Mouse (Mus musculus) testis, adult 2 months (tissue): Measurements from ENCODE around the gene Mitd1. TPM values are rescaled to one million over a fixed set of nuclear protein-coding genes. Genes with fewer than 3 reads are reported as not detected.
A peak's percentile ranks its signal among the peaks of the same experiment; 100 is the strongest.

Source experiments
- H3K27ac ChIP-seq: fragments of 200-500 bp; 2 replicates; pipeline ENCODE4 v1.5.1; 2012; ENCODE audit warnings: low read depth, low read length; ENCODE audit not compliant: control insufficient read depth, insufficient read depth
- H3K27me3 ChIP-seq: fragments of 200-500 bp; 2 replicates; pipeline ENCODE4 v1.6.1; 2012; ENCODE audit warnings: mild to moderate bottlenecking, low read length, moderate library complexity; ENCODE audit not compliant: control insufficient read depth, insufficient read depth
- H3K36me3 ChIP-seq: fragments of 200-500 bp; 2 replicates; pipeline ENCODE4 v1.6.1; 2012; ENCODE audit warnings: mild to moderate bottlenecking, low read length; ENCODE audit not compliant: control insufficient read depth, insufficient read depth
- H3K4me1 ChIP-seq: fragments of 200-500 bp; 2 replicates; pipeline ENCODE4 v1.6.1; 2012; ENCODE audit warnings: low read length; ENCODE audit not compliant: control insufficient read depth, insufficient read depth
- H3K4me3 ChIP-seq: fragments of 200-500 bp; 2 replicates; pipeline ENCODE4 v1.5.1; 2012; ENCODE audit warnings: low read depth, mild to moderate bottlenecking, low read length, moderate library complexity, mixed read lengths; ENCODE audit not compliant: control insufficient read depth
- CTCF ChIP-seq: fragments of 200-500 bp; IDR thresholded peaks from 2 replicates; pipeline ENCODE4 v1.5.1; 2012; ENCODE audit warnings: low read depth, mild to moderate bottlenecking, inconsistent platforms, low read length, moderate library complexity; ENCODE audit not compliant: control insufficient read depth, insufficient read depth, insufficient replicate concordance
- POLR2A ChIP-seq: fragments of 200-500 bp; IDR thresholded peaks from 2 replicates; pipeline ENCODE4 v1.6.1; 2012; ENCODE audit warnings: low read depth, mild to moderate bottlenecking, inconsistent platforms, low read length, moderate library complexity; ENCODE audit not compliant: control insufficient read depth
- polyA plus RNA-seq: library from polyadenylated mRNA; depleted of rRNA; stranded (reverse); fragments of >200 nt; gene quantifications from 2 replicates; pipeline ENCODE4 v1.2.3, GENCODE M21; 2012

The Mitd1 gene
- polyA plus RNA-seq, 1 experiment: 1.8 TPM

- no peaks in the 10 kb centered on the region for H3K27me3 ChIP-seq
- no peak overlapping the region for H3K27ac ChIP-seq
- H3K4me3 ChIP-seq: no peak overlapping the region
- H3K36me3 ChIP-seq: no peaks in the 10 kb centered on the region
- no peak for TF ChIP-seq CTCF
- TF ChIP-seq POLR2A: no peak
- H3K4me1 ChIP-seq: peaks cover 3% of the 10 kb centered on the region; the same call in 1 of the 2 replicates
Observed at GRCm38 (mm10) chr1:37877736-37878460, 12.3 kb downstream of the Mitd1 start.

- Histone ChIP-seq H3K27ac (no peak overlapping the region), H3K27me3 (no peaks in the 10 kb centered on the region), H3K4me1 (peaks cover 5% of the 10 kb centered on the region), H3K4me3 (no peak overlapping the region), H3K36me3 (no peaks in the 10 kb centered on the region)
- TF ChIP-seq POLR2A (no peak), CTCF (no peak)
Observed at GRCm38 (mm10) chr1:37873157-37873556, 17.1 kb downstream of the Mitd1 start.

- TF ChIP-seq POLR2A (peak; percentile 59; the same call in 1 of the 2 replicates), CTCF (no peak)
- no peaks in the 10 kb centered on the region for H3K27me3 ChIP-seq
- peak overlapping the region; percentile 91 for H3K4me3 ChIP-seq
- H3K4me1 ChIP-seq: peaks cover 5% of the 10 kb centered on the region
- H3K27ac ChIP-seq: peak overlapping the region; percentile 84
- no peaks in the 10 kb centered on the region for H3K36me3 ChIP-seq
Observed at GRCm38 (mm10) chr1:37872131-37873067, 17.8 kb downstream of the Mitd1 start.

- TF ChIP-seq POLR2A: no peak
- no peak for TF ChIP-seq CTCF
Observed at GRCm38 (mm10) chr1:37871704-37872103, 18.5 kb downstream of the Mitd1 start, which contains the start of gene Lipt1. Lipt1 (plus strand) TSS chr1:37871738.

GRCm38 (mm10) chr1:37869362-37869761 is 20.8 kb downstream of the Mitd1 start:
- H3K4me3 ChIP-seq: no peak overlapping the region
- peaks cover 3% of the 10 kb centered on the region for H3K4me1 ChIP-seq
- TF ChIP-seq CTCF: no peak
- no peak for TF ChIP-seq POLR2A
- H3K36me3 ChIP-seq: no peaks in the 10 kb centered on the region
- no peak overlapping the region for H3K27ac ChIP-seq
- H3K27me3 ChIP-seq: no peaks in the 10 kb centered on the region

More at GRCm38 (mm10) chr1:37871704-37872103, 18.5 kb downstream of the Mitd1 start, which contains the start of gene Lipt1:
- Histone ChIP-seq H3K4me1 (peaks cover 5% of the 10 kb centered on the region), H3K27ac (peak within 1 kb of the TSS; percentile 84), H3K27me3 (no peaks in the 10 kb centered on the region), H3K4me3 (peak within 1 kb of the TSS; percentile 91), H3K36me3 (no peaks in the 10 kb centered on the region)

GRCm38 (mm10) chr1:37868640-37869039 is 21.6 kb downstream of the Mitd1 start:
- H3K4me3 ChIP-seq: no peak overlapping the region
- no peak overlapping the region for H3K27ac ChIP-seq
- no peak for TF ChIP-seq CTCF
- H3K27me3 ChIP-seq: no peaks in the 10 kb centered on the region
- H3K4me1 ChIP-seq: peaks cover 3% of the 10 kb centered on the region
- H3K36me3 ChIP-seq: no peaks in the 10 kb centered on the region

GRCm38 (mm10) chr1:37867684-37868322 is 22.4 kb downstream of the Mitd1 start:
- TF ChIP-seq POLR2A: no peak

More at GRCm38 (mm10) chr1:37867684-37868322, 22.4 kb downstream of the Mitd1 start:
- Histone ChIP-seq H3K4me1 (peaks cover 3% of the 10 kb centered on the region), H3K4me3 (no peak overlapping the region), H3K27ac (no peak overlapping the region), H3K36me3 (no peaks in the 10 kb centered on the region), H3K27me3 (no peaks in the 10 kb centered on the region)
